Mouse (Mus musculus) retina, embryonic 14.5 days (tissue): ENCODE results near the gene Rasl11a.
"Not testable (repeated sequence)": the region's sequence is repeated elsewhere in the genome, so short reads cannot be mapped to it uniquely, and the experiment has no call there.

ENCODE experiments used
- DNase-seq: peaks from one replicate; pipeline ENCODE4 v3.0.0-alpha.2; 2015; ENCODE audit warnings: low spot score

Rasl11a gene

DNA sequence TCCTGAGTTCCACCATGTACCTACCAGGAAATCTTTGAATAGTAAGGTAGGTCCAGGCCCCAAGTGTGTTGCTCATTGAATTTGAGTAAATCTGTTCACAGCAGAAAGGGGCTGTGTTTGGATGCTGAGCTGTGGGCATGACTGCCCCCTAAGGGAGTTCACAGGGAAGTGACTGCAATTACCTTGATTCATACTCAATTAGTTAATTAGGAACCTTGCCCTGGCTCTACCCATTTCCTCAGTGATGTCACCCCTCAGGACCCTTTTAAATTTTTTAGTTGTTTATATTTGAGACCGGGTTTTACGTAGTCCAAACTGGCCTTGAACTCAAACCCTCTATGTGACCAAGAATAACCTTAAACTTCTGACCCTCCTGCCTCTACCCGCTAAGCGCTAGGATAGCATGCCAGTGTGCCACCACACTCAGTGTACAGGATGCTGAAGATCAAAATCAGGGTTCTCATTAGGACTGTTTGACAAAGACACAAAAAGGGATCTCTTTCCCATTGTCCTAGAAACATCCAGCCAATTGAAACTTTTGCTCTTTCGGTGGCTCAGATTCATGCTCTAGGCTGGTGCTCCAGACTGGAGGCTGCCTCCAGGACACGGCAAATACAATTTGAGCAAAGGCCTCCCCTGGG is 450 bp upstream of the Rasl11a start:
- DNase-seq = peak; percentile 50

DNA sequence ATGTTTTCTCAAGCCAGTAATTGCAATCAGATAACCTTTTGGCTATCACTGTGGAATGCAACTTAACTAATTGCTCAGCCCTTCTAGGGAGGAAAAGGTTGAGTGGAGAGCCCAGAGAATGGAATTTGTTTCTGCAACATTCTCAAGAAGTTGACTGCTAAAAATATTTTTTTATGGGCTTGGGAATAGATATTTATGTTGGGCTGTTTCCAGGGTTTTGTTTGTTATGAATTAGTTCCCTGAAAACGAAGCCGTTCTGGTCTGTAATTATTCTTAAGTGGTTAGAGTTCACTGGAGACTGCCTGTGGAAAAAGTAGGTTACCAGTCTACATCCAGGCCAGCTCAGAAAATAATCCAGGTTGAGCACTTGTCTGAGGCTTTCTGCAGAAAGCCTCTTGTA is 1.6 kb downstream of the Rasl11a start:
- DNase-seq = no peak

DNA sequence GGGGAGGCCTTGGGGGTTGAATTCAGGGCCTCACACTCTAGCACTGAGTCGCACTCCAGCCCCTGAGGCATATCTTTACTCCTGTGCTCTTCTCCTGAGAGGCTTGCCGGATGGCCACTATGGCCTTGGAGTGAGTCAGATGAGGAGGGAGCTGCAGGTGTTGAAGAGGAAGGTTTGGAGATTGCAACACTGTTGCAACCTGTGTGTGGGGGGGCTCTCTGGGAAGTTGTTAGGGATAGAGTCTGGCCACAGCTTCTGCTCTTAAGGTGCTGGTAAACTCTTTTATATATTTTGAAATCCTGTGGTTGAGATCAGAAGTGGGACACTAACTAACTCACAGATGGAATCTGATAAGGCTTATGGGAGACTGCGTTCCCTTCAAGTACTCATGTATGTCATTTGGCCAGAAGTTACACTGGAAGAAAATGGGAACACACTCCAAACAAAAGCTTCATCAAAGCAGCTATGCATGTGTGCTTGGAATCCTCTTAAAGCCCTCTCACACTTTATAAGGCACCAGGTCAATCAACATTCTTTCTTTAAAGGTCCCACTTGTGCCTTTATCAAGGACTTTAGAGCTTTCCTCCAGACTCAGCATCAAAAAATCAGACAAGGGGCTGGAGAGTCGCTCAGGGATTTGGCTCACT is 4.2 kb downstream of the Rasl11a start:
- no peak for DNase-seq

DNA sequence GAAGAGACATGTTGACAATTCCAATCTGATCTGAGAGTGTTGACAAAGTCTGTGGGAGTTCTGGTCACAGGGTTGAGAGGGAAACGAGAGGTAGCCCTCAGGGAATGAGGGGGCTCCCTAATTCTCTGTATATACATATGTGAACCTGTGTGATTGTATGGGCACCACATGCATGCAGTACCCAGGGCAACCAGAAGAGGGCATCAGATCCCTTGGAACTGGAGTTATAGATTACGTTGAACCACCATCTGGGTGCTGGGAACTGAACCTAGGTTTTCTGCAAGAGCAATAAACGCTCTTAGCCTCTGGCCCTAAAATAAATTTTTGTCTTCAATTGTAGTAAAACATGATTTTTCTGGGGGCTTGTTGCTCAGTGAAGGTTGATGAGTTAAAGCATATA is 11.2 kb downstream of the Rasl11a start:
- DNase-seq = no peak

DNA sequence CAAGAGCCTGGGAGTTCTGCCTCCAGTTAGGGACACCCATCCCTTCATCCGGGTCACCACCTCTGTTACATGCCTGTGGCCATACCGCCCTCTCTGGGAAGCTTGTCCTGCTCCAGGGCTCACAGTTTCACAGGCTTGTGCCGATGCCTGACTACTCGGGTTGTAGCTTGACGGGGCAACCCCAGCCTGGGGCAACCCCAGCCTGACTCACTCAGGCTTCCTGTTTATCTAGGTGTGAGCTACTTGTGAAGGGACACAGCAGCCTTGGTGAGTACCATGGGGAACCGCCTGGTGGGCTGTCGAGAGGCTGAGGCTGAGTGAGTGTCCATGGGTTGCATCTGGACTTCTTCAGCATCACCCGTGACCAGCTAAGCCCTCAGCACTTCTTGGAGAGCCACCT is 12.7 kb downstream of the Rasl11a start:
- no peak for DNase-seq

DNA sequence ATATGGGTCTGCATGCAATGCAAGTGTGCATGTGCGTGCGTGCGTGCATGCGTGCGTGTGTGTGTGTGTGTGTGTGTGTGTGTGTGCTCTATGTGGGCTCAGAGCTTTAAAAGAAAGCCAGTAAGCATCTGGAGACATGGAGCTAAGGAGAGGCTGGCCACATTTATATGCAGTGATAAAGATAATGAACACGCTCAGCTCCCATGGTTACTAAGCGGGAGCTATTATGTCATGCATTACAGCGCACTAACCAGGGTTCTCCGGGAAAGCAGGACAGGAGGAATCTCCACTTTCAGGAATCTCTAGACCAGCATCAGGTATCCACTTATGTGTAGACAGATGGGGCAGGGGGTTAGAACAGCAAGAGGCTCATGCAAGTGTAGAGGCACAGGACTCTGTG is 13.9 kb downstream of the Rasl11a start:
- no peak for DNase-seq

DNA sequence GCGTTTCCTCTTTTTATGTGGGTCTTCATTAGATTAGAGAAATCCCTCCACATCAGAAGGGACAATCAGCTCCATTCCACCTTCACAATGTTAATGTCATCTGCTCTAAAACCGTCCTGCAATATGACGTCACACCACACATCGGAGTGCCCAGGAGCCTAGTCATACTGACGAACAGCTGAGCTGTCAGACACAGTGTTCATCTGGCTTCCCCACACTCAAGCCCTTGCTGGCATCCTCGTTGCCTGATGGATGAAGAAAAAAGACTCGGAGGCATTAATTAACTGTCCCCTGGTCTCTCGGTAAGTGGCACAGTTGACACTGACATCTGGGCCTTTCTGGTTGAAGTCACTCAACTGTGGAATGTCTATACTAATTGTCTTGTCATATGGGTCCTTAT is 14.4 kb downstream of the Rasl11a start:
- DNase-seq = peak; percentile 46

DNA sequence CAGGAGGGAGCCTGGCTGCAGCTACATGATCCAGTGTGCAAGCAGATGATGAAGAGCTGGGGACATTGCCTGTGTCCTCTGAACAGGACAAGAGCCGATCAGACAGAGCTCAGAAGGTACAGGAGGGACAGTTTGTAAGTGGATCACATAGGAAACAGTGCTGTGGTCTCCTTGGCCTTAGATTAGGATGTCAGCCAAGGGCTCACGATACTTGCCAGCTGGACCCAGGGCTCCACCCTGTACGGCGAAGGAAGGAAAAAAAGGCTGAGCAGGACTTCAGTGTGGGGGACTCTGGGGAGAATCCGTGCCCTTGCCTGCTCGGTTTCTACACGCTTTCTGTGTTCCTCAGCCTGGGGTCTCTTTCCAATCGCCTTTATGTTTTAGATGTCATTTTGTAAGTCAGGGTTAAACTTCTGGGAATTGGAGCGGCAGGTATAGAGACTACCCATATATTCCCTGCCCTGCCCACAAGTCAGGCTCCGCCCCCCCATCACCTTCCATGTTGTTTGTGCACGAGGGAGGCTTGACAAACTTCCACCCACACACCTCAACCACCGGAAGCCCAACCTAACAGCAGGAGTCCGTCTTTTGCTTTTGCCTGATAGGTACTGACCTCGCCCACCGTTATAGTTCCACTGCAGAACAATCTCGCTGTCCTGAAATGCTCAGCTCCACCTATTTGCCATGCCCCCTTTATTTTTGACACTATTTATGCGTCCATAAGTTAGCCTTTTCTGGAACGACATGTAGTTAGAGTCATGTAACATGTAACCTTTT is 15.5 kb downstream of the Rasl11a start:
- no peak for DNase-seq

DNA sequence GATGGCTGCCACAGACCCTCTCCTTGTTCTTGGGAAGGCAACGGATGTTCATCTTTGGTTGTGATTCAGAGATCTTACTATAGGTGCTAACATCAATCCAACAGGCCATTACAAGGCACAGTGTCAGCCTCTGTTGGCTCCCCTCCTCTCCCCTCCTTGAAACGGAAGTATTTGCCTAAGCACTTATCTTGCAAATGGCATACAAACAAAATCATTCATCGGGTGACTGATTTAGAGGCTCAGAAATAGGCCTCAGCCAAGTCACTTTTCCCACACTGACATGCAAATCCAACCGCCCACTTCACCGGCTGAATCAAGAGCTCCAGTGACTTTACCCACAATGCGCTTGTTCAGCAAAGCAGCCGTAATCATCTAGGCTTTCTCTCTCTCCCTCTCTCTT is 16.7 kb downstream of the Rasl11a start:
- no peak for DNase-seq

DNA sequence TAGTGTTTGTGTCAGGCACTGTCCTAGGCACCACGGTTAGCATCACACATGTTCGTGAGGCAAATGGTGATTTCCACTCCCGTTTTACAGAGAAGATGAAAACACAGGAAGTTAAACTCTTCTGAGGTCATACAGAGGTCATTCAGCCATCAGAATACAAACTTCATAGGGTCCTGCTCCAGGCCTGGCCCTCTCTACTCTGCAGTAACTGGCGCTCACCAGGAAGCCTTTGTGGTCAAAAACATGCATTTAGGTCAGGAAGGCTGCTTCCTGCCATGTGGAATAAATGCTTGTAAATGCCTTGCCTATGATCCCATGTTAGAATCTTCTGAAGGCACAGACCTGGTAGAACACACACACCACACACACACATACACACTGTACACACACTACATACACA is 20.6 kb downstream of the Rasl11a start:
- no peak for DNase-seq

DNA sequence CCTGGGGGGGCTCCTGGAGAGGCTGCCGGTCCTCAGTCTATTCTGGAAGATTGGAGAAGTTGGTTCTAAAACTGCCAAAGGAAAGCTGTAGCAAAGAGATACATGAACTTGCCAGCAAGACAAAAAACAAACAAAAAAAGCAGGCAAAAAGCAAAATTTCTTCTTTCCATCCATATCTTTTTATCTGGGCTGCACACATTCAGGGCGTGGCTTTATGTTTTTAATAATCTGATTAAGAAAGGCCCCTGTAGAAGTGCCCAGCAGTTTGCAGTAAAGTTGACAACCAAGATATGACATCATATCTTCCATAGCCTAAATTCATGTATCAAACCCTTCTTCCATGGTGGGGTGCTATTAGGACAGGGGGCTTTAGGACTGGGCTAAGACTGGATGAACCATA is 21.4 kb downstream of the Rasl11a start:
- DNase-seq = no peak

DNA sequence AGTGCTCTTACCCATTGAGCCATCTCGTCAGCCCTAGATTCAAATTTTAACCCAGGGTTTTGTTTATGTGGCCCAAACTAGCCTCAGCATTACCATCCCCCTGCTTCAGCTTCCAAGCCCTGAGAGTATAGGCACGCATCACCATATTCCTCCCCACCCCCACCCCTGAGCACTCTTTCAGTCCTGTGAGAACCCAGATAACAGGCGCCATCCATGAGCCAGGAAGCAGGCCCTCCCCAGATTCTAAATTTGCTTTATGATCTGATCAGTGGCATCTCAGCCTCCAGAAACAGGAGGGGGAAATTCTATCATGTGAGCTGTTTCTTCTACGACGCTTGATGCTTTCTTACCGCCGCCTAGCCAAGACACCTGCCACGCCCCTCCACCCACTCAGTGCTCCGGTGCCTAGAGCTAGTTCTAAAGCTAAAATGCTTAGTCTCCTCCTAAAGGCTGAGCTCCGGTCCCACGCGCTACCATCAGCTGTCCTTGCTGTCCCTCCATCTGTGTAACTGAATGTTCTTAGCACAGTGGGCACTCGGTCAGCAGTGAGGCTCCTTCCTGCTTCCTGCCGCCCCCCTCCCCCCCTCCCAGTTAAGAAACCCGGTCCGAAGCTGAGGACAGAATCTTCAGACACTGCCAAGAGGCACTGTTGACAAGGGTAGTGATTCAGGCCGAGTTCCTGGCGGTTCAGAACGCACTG is 22.5 kb downstream of the Rasl11a start:
- peak; percentile 30 for DNase-seq

DNA sequence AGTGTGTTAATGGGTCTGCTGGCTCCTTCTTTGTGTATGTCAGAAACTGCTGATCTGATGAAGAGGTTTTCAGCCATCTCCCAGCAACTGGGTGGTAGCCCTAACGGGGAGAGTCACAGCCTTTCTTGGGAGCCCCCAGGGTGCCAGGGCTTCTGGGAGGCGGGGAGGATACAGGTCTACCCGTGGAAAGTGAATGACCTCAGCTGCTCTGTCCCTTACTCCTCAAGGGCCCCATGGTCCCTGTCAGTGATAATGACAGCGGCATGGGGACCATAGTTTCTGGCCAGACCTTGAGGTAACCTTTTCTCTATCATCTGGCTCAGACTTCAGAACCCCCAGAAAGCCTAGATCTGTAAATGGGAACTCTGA is 23.1 kb downstream of the Rasl11a start:
- DNase-seq = no peak

DNA sequence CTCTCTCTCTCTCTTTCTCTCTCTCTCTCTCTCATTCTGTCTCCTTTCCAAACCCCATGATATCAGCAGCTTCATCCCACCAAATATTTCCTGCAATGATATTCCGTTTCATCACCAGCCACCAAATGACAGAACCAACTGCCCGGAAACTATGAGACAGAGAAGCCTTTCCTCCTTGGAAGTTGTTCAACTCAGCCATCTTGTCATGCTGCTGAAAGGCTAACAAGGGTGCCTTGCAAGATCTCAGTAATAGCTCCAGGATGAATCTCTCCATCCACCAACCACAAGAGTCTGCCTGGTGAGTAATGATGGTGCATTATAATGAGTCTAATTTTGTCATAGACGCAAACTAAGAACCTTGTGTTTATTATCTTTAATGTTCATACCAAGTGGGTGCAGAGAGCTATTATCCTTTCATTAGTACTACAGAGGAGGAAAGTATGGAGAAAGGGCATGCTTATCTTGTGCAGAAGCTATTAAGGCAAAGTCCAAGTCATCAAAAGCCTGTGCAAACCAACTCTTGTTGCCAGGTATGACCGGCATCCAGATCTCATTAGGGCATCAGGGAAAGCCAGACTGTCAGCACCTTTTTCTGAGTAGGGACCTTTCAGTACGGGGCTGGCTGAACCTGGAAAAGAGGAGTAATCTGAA is 28.2 kb downstream of the Rasl11a start:
- no peak for DNase-seq

DNA sequence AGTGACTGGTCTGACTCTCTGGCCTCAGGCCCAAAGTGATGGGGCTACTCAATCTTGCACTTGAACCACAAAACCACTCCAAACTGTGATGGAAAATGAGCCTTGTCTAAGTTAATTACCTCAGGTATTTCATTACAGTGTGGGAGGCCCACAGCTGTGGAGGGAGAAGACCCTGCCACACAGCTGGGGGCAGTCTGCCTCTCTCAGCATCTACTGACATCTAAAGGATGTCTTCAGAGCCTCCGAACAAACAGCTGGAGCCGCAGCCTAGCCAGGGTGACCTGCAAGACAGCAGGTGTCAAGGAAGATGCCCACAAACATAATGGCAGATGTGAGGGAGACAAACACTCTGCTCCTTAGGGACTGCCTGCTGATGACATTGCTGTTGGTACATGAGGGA is 31.2 kb downstream of the Rasl11a start:
- DNase-seq = no peak

DNA sequence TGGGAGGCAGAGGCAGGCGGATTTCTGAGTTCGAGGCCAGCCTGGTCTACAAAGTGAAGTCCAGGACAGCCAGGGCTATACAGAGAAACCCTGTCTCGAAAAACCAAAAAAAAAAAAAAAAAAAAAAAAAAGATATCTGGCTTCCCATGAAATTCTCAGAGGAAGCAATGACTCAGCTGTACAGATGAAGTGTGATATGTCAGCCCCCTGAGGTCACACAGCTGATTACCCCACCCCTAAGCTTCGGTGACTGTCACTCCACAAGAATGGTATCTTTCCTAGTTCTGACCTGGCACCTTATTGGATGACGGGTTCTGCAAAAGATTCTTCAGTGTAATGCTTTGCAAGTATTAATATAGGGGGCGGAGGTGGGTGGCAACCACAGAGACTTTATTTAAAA is 33.0 kb downstream of the Rasl11a start:
- not testable (repeated sequence) for DNase-seq

DNA sequence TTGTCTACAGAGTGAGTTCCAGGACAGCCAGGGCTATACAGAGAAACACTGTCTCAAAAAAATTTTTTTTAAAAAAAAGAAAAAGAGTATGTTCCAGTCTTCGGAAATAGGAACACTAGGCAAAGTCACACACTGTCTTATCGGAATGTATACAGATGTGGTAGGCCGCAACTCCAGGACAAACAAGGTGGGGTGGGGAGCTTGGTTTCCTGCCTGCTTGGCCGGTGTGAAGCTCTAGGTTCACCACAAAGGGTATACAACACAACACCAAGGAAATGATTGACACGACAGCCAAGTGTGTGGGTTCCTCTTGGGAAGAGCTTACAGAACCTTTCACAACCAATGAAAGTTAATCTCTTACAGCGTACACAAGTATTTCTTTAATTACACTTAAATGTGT is 37.4 kb downstream of the Rasl11a start:
- no peak for DNase-seq

DNA sequence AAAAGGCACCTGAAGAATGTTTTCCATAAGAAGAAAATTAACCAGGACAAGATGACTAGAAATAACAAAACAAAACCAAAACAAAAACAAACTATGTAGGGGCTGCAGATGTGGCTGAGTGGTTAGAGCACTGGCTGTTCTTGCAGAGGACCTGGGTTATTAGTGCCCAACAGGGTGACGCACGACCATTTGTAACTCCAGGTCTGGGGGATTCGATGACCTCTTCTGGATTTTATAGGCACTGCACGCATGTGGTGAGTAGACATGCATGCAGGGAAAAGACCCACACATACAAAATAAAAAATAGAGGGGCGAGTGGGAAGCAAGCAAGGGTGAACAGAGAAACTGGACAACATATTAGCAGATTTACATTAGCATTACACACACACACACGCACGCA is 38.2 kb downstream of the Rasl11a start:
- no peak for DNase-seq

DNA sequence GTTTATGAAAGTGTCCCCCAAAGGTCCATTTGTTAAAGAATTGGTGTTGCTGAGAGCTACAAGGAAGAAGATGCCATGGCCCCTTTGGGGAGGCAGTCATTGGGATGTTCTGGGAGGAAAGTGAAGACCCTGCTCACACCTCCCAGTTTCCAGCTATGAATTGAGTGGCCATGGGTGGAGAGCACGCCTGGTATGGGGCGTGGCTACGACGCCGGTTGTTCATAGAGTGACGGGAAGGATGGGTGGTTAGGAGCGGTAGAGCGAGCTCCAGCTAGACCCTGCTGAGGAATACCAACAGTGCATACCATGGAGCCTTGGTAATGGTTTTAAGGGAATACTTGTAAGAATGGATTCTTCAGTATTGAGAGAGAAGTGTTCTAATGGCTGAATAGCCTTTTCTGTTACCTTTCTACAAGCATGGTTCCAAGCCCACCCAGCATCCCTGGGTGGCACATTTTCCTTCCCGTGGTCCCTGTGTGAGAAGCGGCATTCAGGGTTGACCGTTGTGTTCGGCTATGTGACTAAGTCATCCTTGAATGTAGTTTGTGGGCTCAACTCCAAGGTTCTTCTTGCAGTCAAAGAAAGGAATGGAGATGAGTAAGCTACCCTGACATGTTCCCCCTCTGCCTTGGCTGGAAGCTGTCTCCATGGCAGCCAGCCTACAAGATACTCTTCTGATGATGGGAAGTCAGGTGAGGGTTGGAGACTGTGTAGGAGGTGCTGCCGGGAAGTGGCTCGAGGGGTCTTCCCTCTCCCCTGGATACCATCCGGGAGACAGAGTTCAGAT is 38.8 kb downstream of the Rasl11a start:
- DNase-seq = no peak

DNA sequence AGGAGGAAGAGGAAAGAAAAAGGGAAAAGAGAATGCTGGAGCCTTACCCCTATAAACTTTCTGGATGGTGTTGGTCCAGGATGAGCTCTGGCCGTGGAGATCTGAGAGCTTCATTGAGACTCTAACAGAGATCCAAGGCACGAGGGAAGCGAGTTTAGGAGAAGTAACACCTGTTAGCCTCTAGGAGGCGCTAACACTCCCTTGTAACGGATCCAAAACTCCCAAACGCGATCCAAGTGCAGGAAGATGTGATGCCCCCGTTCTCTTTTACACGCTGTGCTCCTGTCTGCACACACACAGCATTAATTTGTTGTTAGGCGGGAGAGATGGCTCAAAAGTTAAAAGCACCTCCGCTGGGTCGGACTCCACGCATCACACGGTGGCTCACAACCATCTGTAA is 46.3 kb downstream of the Rasl11a start:
- DNase-seq = peak; percentile 68

DNA sequence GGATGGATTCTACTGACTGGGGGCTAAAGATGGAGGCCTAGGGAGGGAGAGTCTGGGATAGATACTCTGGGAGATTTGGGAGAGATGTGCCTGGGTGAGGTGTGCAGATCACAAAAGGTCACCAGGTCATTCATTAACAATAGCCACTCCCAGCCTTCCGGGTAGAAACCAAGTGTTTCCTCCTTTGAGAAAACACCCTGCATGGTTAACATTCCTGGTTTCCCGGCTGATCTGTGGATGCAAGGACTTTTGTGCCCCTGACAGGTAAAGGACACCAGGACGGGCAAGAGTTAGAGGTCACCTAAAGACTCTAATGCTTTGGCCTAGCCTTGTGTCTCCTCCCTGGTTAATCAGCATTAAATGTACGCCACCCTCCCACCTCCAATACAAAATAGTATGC is 48.0 kb downstream of the Rasl11a start:
- DNase-seq = no peak
